Mouse (Mus musculus): ENCODE data around the gene Plb1. TPM values are rescaled to one million over a fixed set of nuclear protein-coding genes. Genes with fewer than 3 reads are reported as not detected.

Plb1 gene
- polyA plus RNA-seq, 1 experiment from 2014 or later: 11.4 TPM

- no peaks in the 10 kb centered on the region for H3K27me3 ChIP-seq (ENCODE audit: insufficient read depth, low read length)
- 52% methylated on average over 2 of the region's 2 CpGs for WGBS
- H3K27ac ChIP-seq (ENCODE audit: low read depth): no peak overlapping the region
- DNase-seq: no peak
- H3K9me3 ChIP-seq (ENCODE audit: low read depth, low read length): no peaks in the 10 kb centered on the region
- no peak overlapping the region for H3K4me3 ChIP-seq (ENCODE audit: low read depth, low read length)
- no peak for TF ChIP-seq CTCF (IDR thresholded peaks at IDR 0.05; ENCODE audit: low read depth)
- H3K4me1 ChIP-seq (ENCODE audit: insufficient read depth): no peaks in the 10 kb centered on the region
- no peak overlapping the region for H3K9ac ChIP-seq
- no peak overlapping the region for H3K4me2 ChIP-seq
- no peak for ATAC-seq (ENCODE audit: insufficient read depth)
- no peaks in the 10 kb centered on the region for H3K36me3 ChIP-seq (ENCODE audit: insufficient read depth)
Observed at GRCm38 (mm10) chr5:32211011-32211410, 21.5 kb upstream of the Plb1 start.

- Histone ChIP-seq H3K36me3 (ENCODE audit: insufficient read depth) (no peaks in the 10 kb centered on the region), H3K4me2 (no peak overlapping the region), H3K4me1 (ENCODE audit: insufficient read depth) (no peaks in the 10 kb centered on the region), H3K4me3 (ENCODE audit: low read depth, low read length) (no peak overlapping the region), H3K27me3 (ENCODE audit: insufficient read depth, low read length) (no peaks in the 10 kb centered on the region), H3K27ac (ENCODE audit: low read depth) (no peak overlapping the region), H3K9ac (no peak overlapping the region), H3K9me3 (ENCODE audit: low read depth, low read length) (no peaks in the 10 kb centered on the region)
- WGBS: 62% methylated on average over 4 of the region's 4 CpGs
- no peak for ATAC-seq (ENCODE audit: insufficient read depth)
- DNase-seq: peak; percentile 19
- TF ChIP-seq CTCF (IDR thresholded peaks at IDR 0.05; ENCODE audit: low read depth): no peak
Observed at GRCm38 (mm10) chr5:32213746-32214145, 18.8 kb upstream of the Plb1 start.

GRCm38 (mm10) chr5:32215510-32215909 lies 17.0 kb upstream of the Plb1 start:
- Histone ChIP-seq H3K27me3 (ENCODE audit: insufficient read depth, low read length) (no peaks in the 10 kb centered on the region), H3K4me2 (no peak overlapping the region), H3K9me3 (ENCODE audit: low read depth, low read length) (no peaks in the 10 kb centered on the region), H3K9ac (no peak overlapping the region), H3K4me1 (ENCODE audit: insufficient read depth) (no peaks in the 10 kb centered on the region), H3K27ac (ENCODE audit: low read depth) (no peak overlapping the region), H3K36me3 (ENCODE audit: insufficient read depth) (no peaks in the 10 kb centered on the region), H3K4me3 (ENCODE audit: low read depth, low read length) (no peak overlapping the region)
- 76% methylated on average over 10 of the region's 10 CpGs for WGBS
- ATAC-seq (ENCODE audit: insufficient read depth) (no peak), DNase-seq (peak; percentile 75)
- TF ChIP-seq CTCF (IDR thresholded peaks at IDR 0.05; ENCODE audit: low read depth): peak; percentile 63

- Histone ChIP-seq H3K36me3 (ENCODE audit: insufficient read depth) (no peaks in the 10 kb centered on the region), H3K9me3 (ENCODE audit: low read depth, low read length) (no peaks in the 10 kb centered on the region), H3K27me3 (ENCODE audit: insufficient read depth, low read length) (no peaks in the 10 kb centered on the region), H3K9ac (no peak overlapping the region), H3K4me1 (ENCODE audit: insufficient read depth) (no peaks in the 10 kb centered on the region), H3K27ac (ENCODE audit: low read depth) (no peak overlapping the region), H3K4me2 (no peak overlapping the region), H3K4me3 (ENCODE audit: low read depth, low read length) (no peak overlapping the region)
- DNase-seq: no peak
- ATAC-seq (ENCODE audit: insufficient read depth): no peak
- no peak for TF ChIP-seq CTCF (IDR thresholded peaks at IDR 0.05; ENCODE audit: low read depth)
- WGBS: 32% methylated on average over 4 of the region's 4 CpGs
Observed at GRCm38 (mm10) chr5:32216465-32216864, 16.0 kb upstream of the Plb1 start.

GRCm38 (mm10) chr5:32217477-32217876 lies 15.0 kb upstream of the Plb1 start:
- ATAC-seq (ENCODE audit: insufficient read depth) (no peak), DNase-seq (no peak)
- no peak for TF ChIP-seq CTCF (IDR thresholded peaks at IDR 0.05; ENCODE audit: low read depth)
- H3K4me2 ChIP-seq: no peak overlapping the region
- H3K4me3 ChIP-seq (ENCODE audit: low read depth, low read length): no peak overlapping the region
- no peaks in the 10 kb centered on the region for H3K9me3 ChIP-seq (ENCODE audit: low read depth, low read length)
- no peaks in the 10 kb centered on the region for H3K27me3 ChIP-seq (ENCODE audit: insufficient read depth, low read length)
- no peaks in the 10 kb centered on the region for H3K4me1 ChIP-seq (ENCODE audit: insufficient read depth)
- no peak overlapping the region for H3K27ac ChIP-seq (ENCODE audit: low read depth)
- no peak overlapping the region for H3K9ac ChIP-seq
- no peaks in the 10 kb centered on the region for H3K36me3 ChIP-seq (ENCODE audit: insufficient read depth)
- WGBS: 71% methylated on average over 8 of the region's 8 CpGs

- 38% methylated on average over 4 of the region's 4 CpGs for WGBS
- no peak overlapping the region for H3K4me2 ChIP-seq
- no peak for ATAC-seq (ENCODE audit: insufficient read depth)
- H3K36me3 ChIP-seq (ENCODE audit: insufficient read depth): no peaks in the 10 kb centered on the region
- H3K4me1 ChIP-seq (ENCODE audit: insufficient read depth): no peaks in the 10 kb centered on the region
- DNase-seq: peak; percentile 62
- no peak overlapping the region for H3K27ac ChIP-seq (ENCODE audit: low read depth)
- H3K4me3 ChIP-seq (ENCODE audit: low read depth, low read length): no peak overlapping the region
- H3K9me3 ChIP-seq (ENCODE audit: low read depth, low read length): no peaks in the 10 kb centered on the region
- no peaks in the 10 kb centered on the region for H3K27me3 ChIP-seq (ENCODE audit: insufficient read depth, low read length)
- H3K9ac ChIP-seq: no peak overlapping the region
- TF ChIP-seq CTCF (IDR thresholded peaks at IDR 0.05; ENCODE audit: low read depth): peak; percentile 73
Observed at GRCm38 (mm10) chr5:32230372-32230771, 2.1 kb upstream of the Plb1 start.

GRCm38 (mm10) chr5:32239337-32239736 lies 6.8 kb downstream of the Plb1 start:
- Histone ChIP-seq H3K27ac (ENCODE audit: low read depth) (no peak overlapping the region), H3K9me3 (ENCODE audit: low read depth, low read length) (no peaks in the 10 kb centered on the region), H3K9ac (no peak overlapping the region), H3K27me3 (ENCODE audit: insufficient read depth, low read length) (no peaks in the 10 kb centered on the region), H3K4me3 (ENCODE audit: low read depth, low read length) (no peak overlapping the region), H3K4me2 (no peak overlapping the region), H3K36me3 (ENCODE audit: insufficient read depth) (no peaks in the 10 kb centered on the region), H3K4me1 (ENCODE audit: insufficient read depth) (no peaks in the 10 kb centered on the region)
- no peak for DNase-seq
- WGBS: 84% methylated on average over 2 of the region's 2 CpGs
- no peak for TF ChIP-seq CTCF (IDR thresholded peaks at IDR 0.05; ENCODE audit: low read depth)
- ATAC-seq (ENCODE audit: insufficient read depth): no peak

- DNase-seq (no peak), ATAC-seq (ENCODE audit: insufficient read depth) (no peak)
- Histone ChIP-seq H3K9ac (no peak overlapping the region), H3K4me3 (ENCODE audit: low read depth, low read length) (no peak overlapping the region), H3K27ac (ENCODE audit: low read depth) (no peak overlapping the region), H3K27me3 (ENCODE audit: insufficient read depth, low read length) (no peaks in the 10 kb centered on the region), H3K4me1 (ENCODE audit: insufficient read depth) (no peaks in the 10 kb centered on the region), H3K36me3 (ENCODE audit: insufficient read depth) (no peaks in the 10 kb centered on the region), H3K4me2 (no peak overlapping the region), H3K9me3 (ENCODE audit: low read depth, low read length) (no peaks in the 10 kb centered on the region)
- no peak for TF ChIP-seq CTCF (IDR thresholded peaks at IDR 0.05; ENCODE audit: low read depth)
- 24% methylated on average over 2 of the region's 2 CpGs for WGBS
Observed at GRCm38 (mm10) chr5:32240741-32241140, 8.2 kb downstream of the Plb1 start.
